ENCODE assay signal across 8 mouse cellular contexts in the genomic region with DNA sequence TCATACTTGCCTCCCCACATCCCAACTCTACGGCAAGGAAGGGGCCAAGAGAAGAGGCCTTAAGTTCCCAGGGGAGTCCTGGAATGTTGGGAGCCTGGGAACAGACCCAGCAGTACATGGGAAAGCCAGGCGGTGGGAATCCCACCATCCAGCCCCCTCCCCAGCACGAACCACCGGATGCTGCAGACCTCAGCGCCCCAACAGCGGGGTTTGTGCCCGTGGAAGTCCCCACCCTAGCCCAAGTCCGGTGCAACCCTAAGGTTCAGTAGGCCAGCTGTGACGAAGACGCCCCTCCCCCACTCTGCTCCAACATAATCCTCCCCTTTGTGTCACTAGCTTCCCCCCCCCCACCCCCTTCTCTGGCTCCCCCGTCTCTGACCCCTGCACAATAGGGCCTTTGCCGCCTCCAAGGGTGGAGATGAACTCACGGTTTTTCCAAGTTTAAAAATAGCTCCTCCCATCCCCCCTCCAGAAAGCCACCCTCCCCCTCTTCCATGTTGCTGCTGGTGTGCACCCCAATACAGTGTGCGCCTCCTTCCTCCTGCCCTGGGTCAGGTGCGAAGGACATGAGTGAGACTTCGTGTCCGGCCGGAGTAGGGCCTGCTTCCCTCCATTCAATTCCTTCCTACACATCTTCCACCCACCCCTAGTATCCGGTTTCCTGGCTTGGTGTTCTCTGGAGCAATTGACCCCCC. TPM values are rescaled to one million over a fixed set of nuclear protein-coding genes. Genes with fewer than 3 reads are reported as not detected.
DNase-seq lines count a peak whose midpoint lies in the region; ATAC-seq and TF ChIP-seq lines count a peak whose summit lies in the region.

No protein-coding gene starts in this region.

- no peaks in the 10 kb centered on the region for H3K36me3 ChIP-seq in forebrain, embryonic 10.5 days (replicated peaks)
- no peaks in the 10 kb centered on the region for H3K36me3 ChIP-seq in limb, embryonic 13.5 days
- no peaks in the 10 kb centered on the region for H3K36me3 ChIP-seq in midbrain, postnatal 0 days (ENCODE audit: insufficient read depth, low read length)

- H3K27ac ChIP-seq in forebrain, embryonic 10.5 days = peak overlapping the region; percentile 85
- H3K27ac ChIP-seq in limb, embryonic 13.5 days = peak overlapping the region; percentile 72
- H3K27ac ChIP-seq in midbrain, postnatal 0 days (ENCODE audit: low read depth, low read length) = no peak overlapping the region; the same call in 1 of the 2 replicates

- TF ChIP-seq CTCF in midbrain, postnatal 0 days (IDR thresholded peaks at IDR 0.05) = no peak

- peak; percentile 53 to 59 for DNase-seq in lung, adult 18-20 months
- no peak for DNase-seq in lung, postnatal 25 days (ENCODE audit: low spot score)
- peak; percentile 69 for DNase-seq in forebrain, embryonic 10.5 days (ENCODE audit: extremely low spot score, low spot score)
- DNase-seq in heart, postnatal 4 days = peak; percentile 76
- no peak for DNase-seq in midbrain, postnatal 0 days (ENCODE audit: low spot score)
- DNase-seq in frontal cortex, adult 2 months (ENCODE audit: extremely low spot score in 1 of 2, low spot score in 1 of 2) = no peak
- DNase-seq in urinary bladder, postnatal 14 days (ENCODE audit: low spot score) = no peak

- WGBS in forebrain, embryonic 10.5 days = 7% methylated on average over 19 of the region's 19 CpGs
- WGBS in limb, embryonic 13.5 days = 24% methylated on average over 19 of the region's 19 CpGs
- WGBS in midbrain, postnatal 0 days = 21% methylated on average over 18 of the region's 19 CpGs

- peak overlapping the region; percentile 71; the same call in 1 of the 2 replicates for H3K9ac ChIP-seq in limb, embryonic 13.5 days
- no peak overlapping the region for H3K9ac ChIP-seq in midbrain, postnatal 0 days (replicated peaks; ENCODE audit: low read length, poor library complexity, severe bottlenecking)

- H3K9me3 ChIP-seq in forebrain, embryonic 10.5 days = no peaks in the 10 kb centered on the region
- no peaks in the 10 kb centered on the region for H3K9me3 ChIP-seq in limb, embryonic 13.5 days
- no peaks in the 10 kb centered on the region for H3K9me3 ChIP-seq in midbrain, postnatal 0 days (ENCODE audit: low read length)

- peaks cover 64% of the 10 kb centered on the region for H3K27me3 ChIP-seq in forebrain, embryonic 10.5 days (ENCODE audit: poor library complexity, severe bottlenecking)
- peaks cover 43% of the 10 kb centered on the region for H3K27me3 ChIP-seq in limb, embryonic 13.5 days
- H3K27me3 ChIP-seq in midbrain, postnatal 0 days (ENCODE audit: insufficient read depth, low read length) = peaks cover 21% of the 10 kb centered on the region

- peak overlapping the region; percentile 51 for H3K4me3 ChIP-seq in forebrain, embryonic 10.5 days
- peak overlapping the region; percentile 42 for H3K4me3 ChIP-seq in limb, embryonic 13.5 days
- peak overlapping the region; percentile 27; the same call in 1 of the 2 replicates for H3K4me3 ChIP-seq in midbrain, postnatal 0 days (ENCODE audit: low read depth, low read length)

- H3K4me2 ChIP-seq in limb, embryonic 13.5 days (replicated peaks) = peak overlapping the region; percentile 82
- H3K4me2 ChIP-seq in midbrain, postnatal 0 days (ENCODE audit: low read depth, low read length, poor library complexity, severe bottlenecking) = no peak overlapping the region

- peak; percentile 21 for ATAC-seq in limb, embryonic 13.5 days (ENCODE audit: low FRiP score, low read depth)
- no peak for ATAC-seq in midbrain, postnatal 0 days (ENCODE audit: low FRiP score)

- peaks cover 76% of the 10 kb centered on the region for H3K4me1 ChIP-seq in forebrain, embryonic 10.5 days
- H3K4me1 ChIP-seq in limb, embryonic 13.5 days = peaks cover 54% of the 10 kb centered on the region
- H3K4me1 ChIP-seq in midbrain, postnatal 0 days (ENCODE audit: insufficient read depth, low read length) = peaks cover 10% of the 10 kb centered on the region; the same call in 1 of the 2 replicates

RNA-seq across cellular contexts. Expression of a gene that starts 3.5 kb away (rescaled TPM):
- 10.1 and 11.4 TPM in 2 replicates for polyA plus RNA-seq in forebrain, embryonic 10.5 days (2016; fragmentation: Nextera tagmentation; extraction: Ambion mirVana)
- total RNA-seq in heart, postnatal 4 days (2021) = 100 to 1,000 TPM; 204 to 213 TPM
- 29.6 and 30.4 TPM in 2 replicates for polyA plus RNA-seq in limb, embryonic 13.5 days (2015; fragmentation: Nextera tagmentation; extraction: Ambion mirVana)
- total RNA-seq in midbrain, postnatal 0 days (2014; rRNA removed) = 14.6 and 19.9 TPM in 2 replicates
- 4.4 TPM in 2 replicates for polyA plus RNA-seq in midbrain, postnatal 0 days (2015; fragmentation: Nextera tagmentation; extraction: Ambion mirVana)
- polyA plus RNA-seq in frontal cortex, adult 2 months (2012; rRNA removed) = 16.8 and 17.4 TPM in 2 replicates

RNA-seq across cellular contexts. Expression of a gene that starts 17.4 kb away (rescaled TPM):
- polyA plus RNA-seq in forebrain, embryonic 10.5 days (2016; fragmentation: Nextera tagmentation; extraction: Ambion mirVana) = 79.5 and 81.5 TPM in 2 replicates
- 10 to 100 TPM; 22.3 to 24.7 TPM for total RNA-seq in heart, postnatal 4 days (2021)
- 79.6 and 84.1 TPM in 2 replicates for polyA plus RNA-seq in limb, embryonic 13.5 days (2015; fragmentation: Nextera tagmentation; extraction: Ambion mirVana)
- total RNA-seq in midbrain, postnatal 0 days (2014; rRNA removed) = 13.0 and 15.0 TPM in 2 replicates
- polyA plus RNA-seq in midbrain, postnatal 0 days (2015; fragmentation: Nextera tagmentation; extraction: Ambion mirVana) = 33.4 and 34.1 TPM in 2 replicates
- polyA plus RNA-seq in frontal cortex, adult 2 months (2012; rRNA removed) = 26.9 and 29.0 TPM in 2 replicates

RNA-seq across cellular contexts. Expression of a gene that starts 17.4 kb away (rescaled TPM):
- polyA plus RNA-seq in forebrain, embryonic 10.5 days (2016; fragmentation: Nextera tagmentation; extraction: Ambion mirVana) = 0.06 and 0.36 TPM in 2 replicates
- not detected for total RNA-seq in heart, postnatal 4 days (2021)
- 0.09 and 0.10 TPM in 2 replicates for polyA plus RNA-seq in limb, embryonic 13.5 days (2015; fragmentation: Nextera tagmentation; extraction: Ambion mirVana)
- not detected in 2 replicates for total RNA-seq in midbrain, postnatal 0 days (2014; rRNA removed)
- polyA plus RNA-seq in midbrain, postnatal 0 days (2015; fragmentation: Nextera tagmentation; extraction: Ambion mirVana) = 0.07 and 0.27 TPM in 2 replicates
- polyA plus RNA-seq in frontal cortex, adult 2 months (2012; rRNA removed) = 0.16 and 0.21 TPM in 2 replicates

RNA-seq across cellular contexts. Expression of a gene that starts 23.7 kb away (rescaled TPM):
- not detected in 2 replicates for polyA plus RNA-seq in forebrain, embryonic 10.5 days (2016; fragmentation: Nextera tagmentation; extraction: Ambion mirVana)
- 1 to 10 TPM; 8.5 to 9.7 TPM for total RNA-seq in heart, postnatal 4 days (2021)
- 2.6 and 3.4 TPM in 2 replicates for polyA plus RNA-seq in limb, embryonic 13.5 days (2015; fragmentation: Nextera tagmentation; extraction: Ambion mirVana)
- 16.6 and 29.0 TPM in 2 replicates for total RNA-seq in midbrain, postnatal 0 days (2014; rRNA removed)
- polyA plus RNA-seq in midbrain, postnatal 0 days (2015; fragmentation: Nextera tagmentation; extraction: Ambion mirVana) = 9.9 and 10.7 TPM in 2 replicates
- polyA plus RNA-seq in frontal cortex, adult 2 months (2012; rRNA removed) = 31.7 and 39.5 TPM in 2 replicates

RNA-seq across cellular contexts. Expression of a gene that starts 29.2 kb away (rescaled TPM):
- polyA plus RNA-seq in forebrain, embryonic 10.5 days (2016; fragmentation: Nextera tagmentation; extraction: Ambion mirVana) = 0.15 and 0.26 TPM in 2 replicates
- total RNA-seq in heart, postnatal 4 days (2021) = not detected
- polyA plus RNA-seq in limb, embryonic 13.5 days (2015; fragmentation: Nextera tagmentation; extraction: Ambion mirVana) = 0.13 and 0.17 TPM in 2 replicates
- 0.19 and 2.8 TPM in 2 replicates for total RNA-seq in midbrain, postnatal 0 days (2014; rRNA removed)
- polyA plus RNA-seq in midbrain, postnatal 0 days (2015; fragmentation: Nextera tagmentation; extraction: Ambion mirVana) = 0.05 TPM in 1 of 2 replicates, not detected in the other
- 0.14 and 0.21 TPM in 2 replicates for polyA plus RNA-seq in frontal cortex, adult 2 months (2012; rRNA removed)

Comparison
In these comparisons a context has a peak if more than half of its experiments do, and no peak if none do; other contexts are left out.
1. DNase-seq: peak in lung, adult 18-20 months (2 of 2), forebrain, embryonic 10.5 days (single experiment) and heart, postnatal 4 days (single experiment); none in lung, postnatal 25 days (single experiment), midbrain, postnatal 0 days (single experiment), frontal cortex, adult 2 months (0 of 2) and urinary bladder, postnatal 14 days (single experiment).
2. Peak in every context shown above with its lines, with median percentiles within 50 percentile points of each other: H3K4me3 ChIP-seq.